Mouse (Mus musculus): ENCODE data around the gene Tmem30b.

Gene Tmem30b

GRCm38 (mm10) chr12:73517022-73517709 lies 29.0 kb downstream of the Tmem30b start:
- DNase-seq (ENCODE audit: low read depth) = peak; percentile 84

- DNase-seq (ENCODE audit: low read depth) = peak; percentile 12
These were observed 29.7 kb downstream of the Tmem30b start for GRCm38 (mm10) chr12:73516516-73516915.

GRCm38 (mm10) chr12:73514722-73515121 lies 31.5 kb downstream of the Tmem30b start:
- peak; percentile 26 for DNase-seq (ENCODE audit: low read depth)

GRCm38 (mm10) chr12:73513958-73514357 lies 32.2 kb downstream of the Tmem30b start:
- DNase-seq (ENCODE audit: low read depth) = no peak

GRCm38 (mm10) chr12:73511467-73512047 lies 34.6 kb downstream of the Tmem30b start:
- no peak for DNase-seq (ENCODE audit: low read depth)

GRCm38 (mm10) chr12:73507105-73507504 lies 39.1 kb downstream of the Tmem30b start:
- DNase-seq (ENCODE audit: low read depth) = no peak

- DNase-seq (ENCODE audit: low read depth) = no peak
These were observed 39.5 kb downstream of the Tmem30b start for GRCm38 (mm10) chr12:73506648-73507047.

- DNase-seq (ENCODE audit: low read depth) = no peak
These were observed 45.4 kb downstream of the Tmem30b start for GRCm38 (mm10) chr12:73500689-73501326.

GRCm38 (mm10) chr12:73495172-73495571 lies 51.0 kb downstream of the Tmem30b start:
- no peak for DNase-seq (ENCODE audit: low read depth)

- peak; percentile 56 for DNase-seq (ENCODE audit: low read depth)
These were observed 52.2 kb downstream of the Tmem30b start for GRCm38 (mm10) chr12:73493929-73494530.

Measured in 416B (cell line).